Mouse (Mus musculus) hindbrain, embryonic 11.5 days (tissue): ENCODE measurements around the gene Eln. TPM values are rescaled to one million over a fixed set of nuclear protein-coding genes. Genes with fewer than 3 reads are reported as not detected.

Source experiments
- ATAC-seq: fragments of 200-750 bp; cut with Nextera tagmentation; 2 replicates; pipeline ENCODE4 v1.8.0; 2017; ENCODE audit warnings: mild to moderate bottlenecking, moderate TSS enrichment, moderate library complexity; ENCODE audit not compliant: low FRiP score
- DNase-seq: peaks from one replicate; pipeline ENCODE4 v3.0.0-alpha.2; 2015; ENCODE audit warnings: low spot score
- H3K27ac ChIP-seq: fragments of 300-500 bp; sonication (generic); 2 replicates; pipeline ENCODE4 v1.5.1; 2014; ENCODE audit warnings: mild to moderate bottlenecking, low read depth, low read length
- H3K27me3 ChIP-seq: fragments of 300-500 bp; sonication (generic); 2 replicates; pipeline ENCODE4 v1.6.1; 2014; ENCODE audit warnings: mild to moderate bottlenecking, low read length, moderate library complexity, mixed read lengths; ENCODE audit not compliant: control insufficient read depth, insufficient read depth
- H3K36me3 ChIP-seq: fragments of 300-500 bp; sonication (generic); 2 replicates; pipeline ENCODE4 v1.6.1; 2014; ENCODE audit warnings: mild to moderate bottlenecking, low read length, moderate library complexity, mixed read lengths; ENCODE audit not compliant: control insufficient read depth, insufficient read depth
- H3K4me1 ChIP-seq: fragments of 300-500 bp; sonication (generic); replicated peaks from 2 replicates; pipeline ENCODE4 v1.6.1; 2014; ENCODE audit warnings: low read length, mixed read lengths; ENCODE audit not compliant: control insufficient read depth, insufficient read depth
- H3K4me2 ChIP-seq: fragments of 300-500 bp; sonication (generic); replicated peaks from 2 replicates; pipeline ENCODE4 v1.6.1; 2014; ENCODE audit warnings: mild to moderate bottlenecking, low read depth, low read length
- H3K4me3 ChIP-seq: fragments of 300-500 bp; sonication (generic); 2 replicates; pipeline ENCODE4 v1.5.1; 2014; ENCODE audit warnings: low read depth, low read length
- H3K9ac ChIP-seq: fragments of 300-500 bp; sonication (generic); 2 replicates; pipeline ENCODE4 v1.6.1; 2014; ENCODE audit warnings: low read depth, low read length
- H3K9me3 ChIP-seq: fragments of 300-500 bp; sonication (generic); 2 replicates; pipeline ENCODE4 v1.6.1; 2016; ENCODE audit warnings: low read length; ENCODE audit not compliant: control insufficient read depth
- WGBS: fragments of 180-500 bp; shearing (Covaris S2); extraction: QIAGEN DNeasy Blood & Tissue Kit; methylation state at CpG from one replicate; pipeline ENCODE4 v1.1.7; 2014; 5-methylcytosine and 5-hydroxymethylcytosine counted together
- polyA plus RNA-seq: library from polyadenylated mRNA; unstranded; fragments of >200 nt; fragmentation: Nextera tagmentation; extraction: Ambion mirVana; gene quantifications from 2 replicates; pipeline ENCODE4 v1.2.1, GENCODE M21; 2014

Eln gene
- polyA plus RNA-seq, 1 experiment from 2014 or later = 1.7 TPM

GRCm38 (mm10) chr5:134686541-134686940 is 60.6 kb downstream of the Eln start:
- H3K36me3 ChIP-seq = no peaks in the 10 kb centered on the region
- no peaks in the 10 kb centered on the region for H3K9me3 ChIP-seq
- H3K27ac ChIP-seq = no peak overlapping the region
- no peaks in the 10 kb centered on the region for H3K27me3 ChIP-seq
- no peak overlapping the region for H3K4me2 ChIP-seq
- H3K4me1 ChIP-seq = 0 out of 2 replicates have a peak, but pooled peaks cover 2% of the 10 kb centered on the region
- H3K4me3 ChIP-seq = no peak overlapping the region
- no peak overlapping the region for H3K9ac ChIP-seq
- ATAC-seq (no peak), DNase-seq (no peak)
- 91% methylated on average over 6 of the region's 6 CpGs for WGBS

GRCm38 (mm10) chr5:134684398-134684797 is 62.7 kb downstream of the Eln start:
- 84% methylated on average over 2 of the region's 2 CpGs for WGBS
- Histone ChIP-seq H3K27me3 (no peaks in the 10 kb centered on the region), H3K36me3 (no peaks in the 10 kb centered on the region), H3K27ac (no peak overlapping the region), H3K4me1 (0 out of 2 replicates have a peak, but pooled peaks cover 2% of the 10 kb centered on the region), H3K4me3 (no peak overlapping the region), H3K9me3 (no peaks in the 10 kb centered on the region), H3K4me2 (no peak overlapping the region), H3K9ac (no peak overlapping the region)
- no peak for ATAC-seq
- DNase-seq = no peak

DNA sequence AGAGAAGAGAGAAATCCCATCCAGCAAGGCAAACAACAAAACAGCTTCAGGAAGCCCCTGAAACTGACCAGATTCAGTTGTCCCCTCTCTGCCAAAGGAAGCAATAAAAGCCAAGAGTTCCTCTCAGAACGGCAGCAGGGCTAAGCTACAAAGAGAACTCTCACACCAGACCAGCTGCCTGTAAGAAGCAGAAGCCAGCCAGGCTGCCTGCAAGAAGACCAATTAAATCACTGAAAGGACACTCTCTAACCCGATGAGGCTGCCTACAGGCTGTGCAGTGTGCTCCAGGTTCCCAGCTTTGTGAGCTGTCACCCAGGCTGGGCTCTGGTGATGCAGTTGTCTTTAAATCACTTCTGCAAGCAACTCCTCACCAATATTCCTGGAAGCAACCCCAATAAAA is 63.3 kb downstream of the Eln start:
- no peak overlapping the region for H3K4me3 ChIP-seq
- no peak overlapping the region for H3K9ac ChIP-seq
- H3K4me2 ChIP-seq = no peak overlapping the region
- no peaks in the 10 kb centered on the region for H3K9me3 ChIP-seq
- 0 out of 2 replicates have a peak, but pooled peaks cover 2% of the 10 kb centered on the region for H3K4me1 ChIP-seq
- no peaks in the 10 kb centered on the region for H3K27me3 ChIP-seq
- ATAC-seq (no peak), DNase-seq (no peak)
- no peak overlapping the region for H3K27ac ChIP-seq
- H3K36me3 ChIP-seq = no peaks in the 10 kb centered on the region
- 84% methylated on average over 2 of the region's 2 CpGs for WGBS

DNA sequence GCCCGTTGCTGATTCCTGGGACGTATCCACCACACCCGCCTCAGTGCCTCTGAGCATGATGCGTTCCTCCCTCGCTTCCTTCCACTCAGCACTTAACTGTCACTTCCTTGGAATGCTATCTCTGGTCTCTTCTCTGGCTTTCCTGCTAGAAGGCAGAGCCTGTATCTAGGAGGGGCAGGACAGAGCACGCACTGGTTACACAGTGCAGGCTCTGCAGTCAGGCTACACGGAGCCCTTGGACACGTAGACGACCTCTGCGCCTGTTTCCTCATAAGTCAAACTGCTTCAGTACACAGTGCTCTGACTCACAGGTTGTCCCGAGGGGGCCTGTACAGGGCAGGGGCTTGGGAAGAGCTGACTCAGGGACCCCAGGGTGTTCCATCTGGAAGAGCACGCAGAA is 66.9 kb downstream of the Eln start:
- 86% methylated on average over 12 of the region's 12 CpGs for WGBS
- H3K9me3 ChIP-seq = no peaks in the 10 kb centered on the region
- H3K27ac ChIP-seq = no peak overlapping the region

DNA sequence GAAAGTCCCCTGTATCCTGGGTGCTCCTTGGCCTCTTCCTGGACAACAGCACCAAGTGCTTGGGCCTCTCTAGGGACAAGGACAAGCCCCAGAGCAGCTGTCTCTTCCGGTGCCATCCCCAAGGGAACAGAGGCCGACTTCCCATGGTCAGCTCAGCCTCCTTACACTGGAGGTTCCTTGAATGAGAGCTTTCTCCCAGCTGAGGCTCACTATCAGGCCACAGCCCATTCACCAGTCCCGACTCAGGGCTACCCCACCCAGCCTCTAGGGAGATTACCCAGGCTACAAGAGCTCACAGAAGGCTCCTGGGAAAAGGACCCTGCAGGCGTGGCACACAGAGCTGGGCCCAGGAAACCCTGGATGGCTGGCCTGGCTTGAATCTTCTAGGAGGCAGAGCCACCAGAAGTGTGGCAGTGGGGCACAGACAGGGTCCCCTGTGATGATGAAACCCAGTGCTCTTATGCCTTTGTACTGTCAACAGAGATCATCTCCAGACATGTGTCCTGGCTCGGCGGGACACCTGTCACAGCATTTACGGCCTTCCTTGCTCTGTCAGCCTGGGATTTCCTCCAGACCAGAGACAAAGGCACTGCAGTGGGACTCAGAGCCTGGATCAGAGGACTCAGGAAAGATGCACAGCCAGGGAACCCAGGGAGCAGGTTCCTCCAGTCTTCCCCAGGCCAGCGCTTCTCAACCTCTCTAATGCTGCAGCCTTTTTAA is 68.1 kb downstream of the Eln start:
- 71% methylated on average over 8 of the region's 8 CpGs for WGBS
- Histone ChIP-seq H3K9me3 (no peaks in the 10 kb centered on the region), H3K27me3 (no peaks in the 10 kb centered on the region), H3K4me1 (peaks cover 14% of the 10 kb centered on the region), H3K4me3 (no peak overlapping the region), H3K9ac (no peak overlapping the region), H3K36me3 (no peaks in the 10 kb centered on the region), H3K27ac (no peak overlapping the region), H3K4me2 (no peak overlapping the region)
- DNase-seq (no peak), ATAC-seq (no peak)

More for the DNA sequence above, 66.9 kb downstream of the Eln start:
- Histone ChIP-seq H3K9ac (no peak overlapping the region), H3K36me3 (no peaks in the 10 kb centered on the region), H3K27me3 (no peaks in the 10 kb centered on the region), H3K4me3 (no peak overlapping the region), H3K4me2 (no peak overlapping the region), H3K4me1 (peaks cover 14% of the 10 kb centered on the region)
- ATAC-seq (no peak), DNase-seq (no peak)

DNA sequence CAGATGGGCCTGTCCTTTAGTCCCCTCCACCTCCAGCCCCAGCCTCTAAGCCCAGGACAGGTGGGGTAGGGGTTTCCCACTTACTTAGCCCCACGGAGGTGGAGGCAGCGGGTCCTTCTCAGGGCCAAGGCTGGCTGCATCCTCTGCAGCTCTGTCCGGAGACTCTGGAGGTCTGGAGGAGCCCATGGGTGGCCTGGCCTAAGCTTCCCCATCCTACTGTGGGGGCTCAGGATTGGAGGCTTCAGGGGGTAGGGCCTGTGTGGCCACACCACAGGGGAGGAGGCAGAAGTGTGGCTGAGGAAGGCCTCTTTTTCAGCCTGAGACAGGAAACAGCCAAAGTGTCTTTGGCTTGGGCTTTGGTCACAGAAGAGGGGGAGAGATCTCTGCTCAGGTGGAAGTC is 69.1 kb downstream of the Eln start:
- WGBS = 74% methylated on average over 3 of the region's 3 CpGs
- DNase-seq (no peak), ATAC-seq (no peak)
- H3K4me3 ChIP-seq = no peak overlapping the region
- H3K4me1 ChIP-seq = peaks cover 14% of the 10 kb centered on the region
- no peak overlapping the region for H3K27ac ChIP-seq
- H3K27me3 ChIP-seq = no peaks in the 10 kb centered on the region
- H3K9me3 ChIP-seq = no peaks in the 10 kb centered on the region
- 0 out of 2 replicates have a peak overlapping the region, but pooled peaks have one; percentile 4 for H3K9ac ChIP-seq
- no peaks in the 10 kb centered on the region for H3K36me3 ChIP-seq
- H3K4me2 ChIP-seq = no peak overlapping the region

- no peaks in the 10 kb centered on the region for H3K36me3 ChIP-seq
- no peak overlapping the region for H3K27ac ChIP-seq
- no peak for DNase-seq
- H3K4me1 ChIP-seq = peaks cover 16% of the 10 kb centered on the region
- H3K4me2 ChIP-seq = no peak overlapping the region
- H3K27me3 ChIP-seq = no peaks in the 10 kb centered on the region
- H3K4me3 ChIP-seq = no peak overlapping the region
- H3K9me3 ChIP-seq = no peaks in the 10 kb centered on the region
- ATAC-seq = no peak
- H3K9ac ChIP-seq = no peak overlapping the region
- WGBS = 86% methylated on average over 5 of the region's 5 CpGs
Measured at GRCm38 (mm10) chr5:134677491-134677890, 69.6 kb downstream of the Eln start.

- Histone ChIP-seq H3K4me1 (peaks cover 18% of the 10 kb centered on the region), H3K4me3 (peak overlapping the region; percentile 29), H3K9me3 (no peaks in the 10 kb centered on the region), H3K4me2 (peak overlapping the region; percentile 60), H3K36me3 (no peaks in the 10 kb centered on the region), H3K27ac (peak overlapping the region; percentile 83), H3K9ac (peak overlapping the region; percentile 60), H3K27me3 (no peaks in the 10 kb centered on the region)
- WGBS = under 1% methylated on average over 14 of the region's 14 CpGs
- ATAC-seq = peak; percentile 92
- peak; percentile 86 for DNase-seq
Measured at GRCm38 (mm10) chr5:134675956-134676759, 71.0 kb downstream of the Eln start.
